Mouse (Mus musculus) activated CD4-positive, CD25-positive, alpha-beta regulatory T cell, adult 4 months (primary cell): ENCODE results near the gene Adgra1. TPM values are rescaled to one million over a fixed set of nuclear protein-coding genes. Genes with fewer than 3 reads are reported as not detected.

Source experiments
- ATAC-seq: one replicate; pipeline ENCODE4 v1.8.0; 2017
- polyA plus RNA-seq, 2 experiments: library from polyadenylated mRNA; unstranded; fragments of 100-300 nt; shearing (Covaris generic); gene quantifications; one replicate each; pipeline ENCODE4 v1.2.1; 2017

The Adgra1 gene
- polyA plus RNA-seq, 2 experiments from 2014 or later, result not detected

DNA sequence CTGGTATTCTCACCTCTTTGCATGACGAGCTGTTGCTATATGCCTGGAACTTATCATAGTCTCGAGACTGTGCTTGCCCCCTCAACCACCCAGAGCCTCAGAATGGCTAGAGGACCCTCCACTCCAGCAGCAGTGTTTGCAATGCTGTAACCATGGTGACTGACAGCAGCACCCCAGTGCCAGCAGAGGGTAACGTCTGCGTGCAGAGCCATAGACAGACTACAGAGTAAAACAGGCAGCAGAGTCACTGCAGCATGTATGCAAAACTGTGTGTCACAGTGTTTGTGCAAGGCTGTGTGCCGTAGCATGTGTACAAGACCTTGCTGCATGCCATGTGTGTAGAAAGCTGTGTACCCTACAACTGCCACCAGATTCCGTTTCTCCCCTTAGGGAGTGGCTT lies 75.5 kb downstream of the Adgra1 start:
- no peak for ATAC-seq

DNA sequence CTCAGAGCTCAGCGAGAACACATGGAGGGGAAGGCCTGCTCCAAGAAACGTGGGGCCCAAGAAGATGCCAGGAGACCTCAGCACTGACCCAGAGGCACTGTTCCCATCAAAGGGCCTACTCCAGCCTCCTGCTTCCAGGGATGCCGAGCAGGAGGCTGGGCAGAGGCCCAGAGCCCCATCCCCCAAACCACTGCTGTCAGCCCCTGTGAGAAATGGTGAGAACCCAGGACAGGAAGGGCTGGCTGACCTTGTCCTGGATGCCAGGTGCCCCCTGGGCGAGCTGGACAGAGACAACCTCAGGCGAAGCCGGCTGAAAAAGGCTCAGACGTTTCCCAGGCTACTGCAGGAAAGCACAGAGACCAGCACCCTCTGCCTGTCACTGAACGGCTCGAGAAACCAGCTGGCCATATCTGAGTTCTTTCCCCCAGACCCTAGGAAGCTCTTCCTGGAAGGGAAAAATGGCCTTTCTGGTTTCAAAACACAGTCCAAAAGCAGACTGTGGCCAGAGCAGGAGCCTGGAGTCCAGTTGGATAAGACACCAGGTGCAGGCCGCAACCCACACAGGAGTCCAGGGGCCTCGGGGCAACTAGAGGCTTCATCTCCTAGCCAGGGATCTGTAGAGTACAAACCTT lies 76.3 kb downstream of the Adgra1 start:
- no peak for ATAC-seq

DNA sequence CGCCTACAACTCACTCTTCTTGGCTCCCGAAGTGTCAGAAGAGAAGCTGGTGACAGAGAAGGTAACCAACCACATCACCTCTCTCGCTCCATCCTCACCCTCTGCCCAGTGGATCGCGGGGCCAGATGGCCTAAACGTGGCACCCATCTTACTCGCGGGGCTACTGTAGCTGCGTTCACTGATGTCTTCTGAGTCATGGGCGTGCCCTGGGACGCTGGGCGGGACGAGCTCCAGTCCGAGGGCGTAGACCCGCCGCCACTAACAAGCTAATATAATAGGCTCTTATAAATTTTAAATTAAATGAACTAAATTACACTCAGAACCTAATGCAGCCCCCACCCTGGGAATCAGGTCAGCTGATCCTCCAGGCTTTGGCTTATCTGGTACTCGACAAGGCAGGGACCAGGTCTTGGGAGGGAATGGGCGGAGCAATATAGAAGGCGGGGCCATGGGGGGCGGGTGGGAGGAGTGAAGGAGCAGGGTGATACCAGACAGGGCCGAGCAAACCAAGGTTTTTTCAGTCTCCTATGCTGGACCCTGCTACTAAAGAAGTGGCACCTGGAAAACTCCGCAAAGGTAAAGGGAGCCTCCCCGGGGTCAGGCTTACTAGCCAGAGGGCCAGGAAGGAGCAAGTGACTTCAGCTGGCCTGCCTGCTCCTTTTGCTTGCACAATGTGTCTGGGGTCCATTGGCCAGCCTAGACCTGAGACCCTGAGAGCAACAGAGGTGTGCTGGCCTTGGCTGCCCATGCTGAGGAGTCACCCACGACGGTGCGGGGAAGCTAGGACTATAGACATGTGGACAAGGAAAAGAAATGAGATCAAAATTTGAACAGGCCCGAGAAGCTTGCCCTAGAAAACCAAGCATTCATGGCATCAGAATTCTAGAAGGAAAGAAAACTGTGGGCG lies 80.4 kb downstream of the Adgra1 start:
- no peak for ATAC-seq

DNA sequence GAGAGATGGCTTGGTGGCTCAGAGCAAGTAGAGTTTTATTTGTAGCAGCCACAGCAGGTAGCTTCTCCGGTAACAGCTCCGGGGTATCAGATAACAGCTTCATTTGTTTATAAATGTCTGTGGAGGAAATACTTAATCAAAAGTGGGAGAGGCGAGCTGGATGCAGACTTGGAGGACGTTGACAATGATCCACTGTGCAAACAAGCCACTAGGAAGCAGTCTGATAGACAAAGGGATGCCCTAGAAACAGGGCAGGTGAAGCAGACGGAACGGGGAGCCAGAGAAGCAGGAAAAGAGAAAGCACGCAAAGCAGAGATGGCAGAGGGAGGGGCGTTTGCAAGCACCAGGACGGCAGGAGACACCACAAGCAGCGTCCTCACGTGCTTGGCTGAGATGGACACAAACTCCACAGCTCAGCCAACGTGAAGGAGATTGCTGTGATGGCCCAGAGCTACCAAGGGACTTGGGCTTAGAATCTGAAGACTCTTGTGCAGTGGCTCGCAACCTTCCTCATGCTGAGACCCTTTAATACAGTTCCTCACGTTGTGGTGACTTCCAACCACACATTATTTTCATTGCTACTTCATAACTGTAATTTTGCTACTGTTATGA lies 81.8 kb downstream of the Adgra1 start:
- ATAC-seq, result peak; percentile 43

DNA sequence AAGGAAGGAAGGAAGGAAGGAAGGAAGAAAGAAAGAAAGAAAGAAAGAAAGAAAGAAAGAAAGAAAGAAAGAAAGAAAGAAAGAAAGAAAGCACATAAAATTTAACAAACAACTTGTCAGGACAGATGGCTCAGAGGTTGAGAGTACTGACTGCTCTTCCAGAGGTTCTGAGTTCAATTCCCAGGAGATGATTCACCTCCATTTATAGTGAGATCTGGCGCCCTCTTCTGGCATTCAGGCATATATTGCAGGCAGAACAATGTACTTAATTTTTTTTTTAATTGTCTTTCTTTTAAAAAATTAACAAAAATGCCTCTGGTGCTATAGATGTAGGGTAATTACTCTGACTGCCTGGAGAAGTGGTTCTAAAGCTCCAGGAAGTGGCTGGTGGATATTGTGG lies 82.4 kb downstream of the Adgra1 start:
- no peak for ATAC-seq

DNA sequence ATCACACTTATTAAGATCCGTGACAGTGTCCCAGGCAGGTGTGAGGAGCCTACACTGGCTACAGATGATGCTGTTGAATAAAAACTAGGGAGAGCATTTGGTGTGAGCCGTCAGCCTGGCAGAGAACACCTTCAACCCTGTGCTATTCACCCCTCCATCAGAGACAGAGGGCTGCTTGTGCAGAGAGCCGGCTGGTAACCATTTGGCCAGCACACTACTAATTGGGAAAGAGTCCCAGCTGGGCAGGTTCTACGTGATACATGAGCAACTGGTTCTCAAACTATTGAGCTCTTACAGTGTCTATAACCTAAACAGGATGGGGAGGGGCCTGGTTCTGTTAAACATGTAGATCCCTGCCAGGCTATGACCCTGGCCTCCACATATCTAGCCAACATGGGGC lies 84.3 kb downstream of the Adgra1 start:
- ATAC-seq, result no peak

Other genes with a start within 250 kb of the Adgra1 start
- gene Cfap46, start 150.4 kb upstream of the Adgra1 start, polyA plus RNA-seq, result not detected
- under 1 TPM; 0.12 to 0.22 TPM for gene Kndc1, start 60.5 kb downstream of the Adgra1 start, polyA plus RNA-seq
- 1 to 10 TPM in 1 of 2 experiments, under 1 TPM in 1; 0.90 to 2.2 TPM for gene Utf1, start 109.6 kb downstream of the Adgra1 start, polyA plus RNA-seq
- gene 6430531B16Rik, start 144.6 kb downstream of the Adgra1 start, polyA plus RNA-seq, result 1 to 10 TPM in 1 of 2 experiments, not detected in 1; 1.2 TPM
- 1 to 10 TPM; 9.6 to 9.9 TPM for gene Adam8, start 158.4 kb downstream of the Adgra1 start, polyA plus RNA-seq
- 10 to 100 TPM; 26.7 to 26.8 TPM for gene Zfp511, start 202.2 kb downstream of the Adgra1 start, polyA plus RNA-seq
- gene Tubgcp2, start 202.5 kb downstream of the Adgra1 start, polyA plus RNA-seq, result 10 to 100 TPM; 22.2 to 23.0 TPM
- gene Msx3, start 214.9 kb downstream of the Adgra1 start, polyA plus RNA-seq, result not detected
- not detected for gene Caly, start 248.4 kb downstream of the Adgra1 start, polyA plus RNA-seq